Mouse (Mus musculus): ENCODE measurements around the gene Mga.

The Mga gene

GRCm38 (mm10) chr2:119897090-119897732 lies at the start of gene Mga:
TSS of gene Mga (plus strand) at chr2:119897228.
- in situ Hi-C loops (cut with MboI, MseI), result no loop called here

GRCm38 (mm10) chr2:119853811-119854210 lies 43.2 kb upstream of the Mga start:
- in situ Hi-C loops (cut with MboI, MseI), result no loop called here

- in situ Hi-C loops (cut with MboI, MseI), result no loop called here
These were observed 41.6 kb upstream of the Mga start for GRCm38 (mm10) chr2:119855310-119855850.

- in situ Hi-C loops (cut with MboI, MseI), result no loop called here
These were observed 39.7 kb upstream of the Mga start for GRCm38 (mm10) chr2:119857341-119857740.

- in situ Hi-C loops (cut with MboI, MseI), result no loop called here
These were observed 32.5 kb upstream of the Mga start for GRCm38 (mm10) chr2:119864484-119864883.

- in situ Hi-C loops (cut with MboI, MseI), result no loop called here
These were observed 24.5 kb upstream of the Mga start for GRCm38 (mm10) chr2:119872371-119873104.

DNA sequence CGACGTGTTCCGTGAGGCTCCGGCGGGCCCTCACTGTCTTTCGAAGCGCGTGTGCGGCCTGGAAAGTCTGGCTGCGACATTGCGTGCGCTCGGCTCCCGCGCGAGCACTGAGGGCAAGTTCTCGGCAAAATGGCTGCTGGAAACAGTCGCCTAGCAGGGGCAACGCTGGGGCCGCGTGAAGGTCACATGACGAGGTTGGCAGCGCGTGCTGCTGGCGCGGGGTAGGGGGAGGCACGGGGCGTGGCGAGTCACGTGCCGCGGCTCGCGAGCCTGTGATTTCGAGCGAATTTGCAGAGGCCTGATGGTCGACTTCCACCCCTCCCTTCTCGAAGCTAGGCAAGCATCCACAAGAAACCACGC lies 23.9 kb upstream of the Mga start:
- in situ Hi-C loops (cut with MboI, MseI), result no loop called here

- in situ Hi-C loops (cut with MboI, MseI), result no loop called here
These were observed 21.0 kb upstream of the Mga start for GRCm38 (mm10) chr2:119875981-119876380.

DNA sequence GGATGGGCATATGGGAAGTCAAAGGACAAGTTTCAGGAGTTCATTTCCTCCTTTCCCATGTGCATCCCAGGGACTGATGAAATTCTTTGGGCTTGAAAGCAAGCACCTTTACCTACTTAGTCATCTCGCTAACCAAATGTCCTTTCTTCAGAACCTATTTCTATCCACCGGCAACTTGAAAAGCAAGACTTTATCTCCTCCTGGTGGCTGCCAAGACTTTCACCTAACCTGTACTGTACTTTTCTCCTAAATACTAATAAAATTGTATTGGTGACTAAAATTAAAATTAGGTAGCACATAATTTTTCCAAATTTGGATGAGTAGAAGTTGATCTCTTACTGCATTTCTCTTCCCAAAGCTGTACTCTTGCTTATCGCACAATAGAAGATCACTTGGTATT lies 9.8 kb upstream of the Mga start:
- in situ Hi-C loops (cut with MboI, MseI), result no loop called here

DNA sequence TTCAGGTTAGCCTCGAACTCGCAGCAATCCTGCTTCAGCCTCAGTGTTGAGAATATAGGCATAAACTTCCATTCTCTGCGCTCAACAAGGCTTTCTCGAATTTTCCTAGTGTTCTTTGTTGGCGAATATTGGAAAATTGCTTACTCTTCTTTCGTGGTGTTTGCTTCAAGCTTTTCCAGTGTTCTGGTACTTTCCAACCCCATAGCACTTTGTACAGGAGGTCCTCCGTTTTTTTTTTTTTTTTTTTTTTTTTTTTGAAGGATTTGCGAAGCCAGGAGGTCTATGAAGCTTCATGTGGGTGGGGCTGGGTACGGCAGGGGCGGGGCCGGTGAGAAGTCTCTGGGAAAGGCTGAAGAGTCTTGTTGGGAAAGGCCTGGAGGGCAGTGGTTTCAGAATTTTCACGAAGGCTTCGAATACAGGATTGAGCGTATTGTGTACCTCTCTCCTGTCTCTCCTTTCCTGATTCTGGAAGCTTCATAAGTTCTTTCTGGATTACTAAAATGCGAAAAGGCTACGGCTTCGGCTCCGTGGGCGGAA lies 407 bp upstream of the Mga start:
- in situ Hi-C loops (cut with MboI, MseI), result no loop called here

DNA sequence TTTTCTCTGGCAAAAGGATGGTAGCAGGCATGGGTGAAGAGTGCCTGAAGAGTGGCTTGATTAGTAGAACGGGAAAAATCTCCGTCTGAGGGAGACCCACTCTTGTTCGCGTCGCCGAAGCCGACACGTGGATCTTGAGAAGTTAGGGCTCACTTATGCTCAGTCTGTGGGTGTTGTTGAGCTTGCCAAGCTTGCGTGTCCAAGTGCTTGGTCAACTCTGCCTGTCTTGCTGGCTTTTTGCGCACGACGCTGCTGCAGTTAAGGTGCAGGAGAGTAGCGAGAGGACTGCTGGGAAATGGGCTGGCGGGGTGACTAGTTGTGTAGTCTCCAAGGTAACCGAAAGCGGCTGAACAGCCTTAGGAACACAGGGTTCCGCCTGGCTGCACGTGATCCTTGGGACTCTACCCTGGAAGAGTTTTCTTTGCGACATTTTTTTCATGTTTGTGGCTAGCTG lies 1.1 kb downstream of the Mga start:
- in situ Hi-C loops (cut with MboI, MseI), result no loop called here

GRCm38 (mm10) chr2:119916007-119916406 lies 19.0 kb downstream of the Mga start:
- in situ Hi-C loops (cut with MboI, MseI), result no loop called here

- in situ Hi-C loops (cut with MboI, MseI), result no loop called here
These were observed 20.8 kb downstream of the Mga start for GRCm38 (mm10) chr2:119917631-119918369.

DNA sequence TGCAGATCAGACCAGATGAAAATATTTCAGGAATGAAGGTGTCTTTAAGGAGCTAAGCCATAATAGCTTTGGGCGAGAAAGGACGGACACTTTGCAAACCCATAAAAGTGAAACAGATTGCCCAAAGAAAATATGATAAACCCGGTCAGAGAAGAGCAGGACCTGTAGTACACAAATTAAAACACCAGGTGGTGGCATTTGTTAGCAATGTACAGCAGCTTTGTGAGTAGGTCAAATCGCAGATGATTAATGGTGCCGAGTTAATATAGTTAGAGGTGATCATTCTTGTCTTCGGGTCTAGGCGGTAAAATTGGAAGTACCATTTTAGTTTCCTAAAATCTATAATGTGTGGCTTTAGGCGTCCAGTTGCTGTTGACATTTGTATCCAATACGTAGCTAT lies 73.5 kb downstream of the Mga start:
- in situ Hi-C loops (cut with MboI, MseI), result no loop called here

GRCm38 (mm10) chr2:119971316-119971715 lies 74.3 kb downstream of the Mga start:
- in situ Hi-C loops (cut with MboI, MseI), result no loop called here

GRCm38 (mm10) chr2:119971837-119972536 lies 75.0 kb downstream of the Mga start:
- in situ Hi-C loops (cut with MboI, MseI), result no loop called here

DNA sequence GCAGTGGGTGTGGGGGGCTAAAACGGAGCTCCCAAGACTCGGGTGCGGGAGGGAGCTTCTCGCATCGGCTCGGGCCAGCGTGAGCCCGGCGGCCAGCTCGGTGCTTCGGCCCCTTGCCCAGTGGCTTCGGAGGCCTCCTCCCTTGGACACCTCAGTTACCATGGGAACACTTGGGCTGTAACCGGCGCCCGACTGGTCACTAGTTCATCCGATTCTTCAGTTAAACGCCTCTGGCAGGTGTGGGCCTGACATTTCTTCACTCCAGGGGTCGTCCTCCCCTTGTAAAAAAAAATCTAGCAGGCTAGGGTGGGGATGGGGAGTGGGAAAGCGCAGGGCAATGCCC lies 75.5 kb downstream of the Mga start, which contains the start of gene Mapkbp1:
Gene Mapkbp1, plus strand, starts transcription at position 163 of the 343 bp plus-strand sequence.
- in situ Hi-C loops (cut with MboI, MseI), result no loop called here

GRCm38 (mm10) chr2:119980343-119980986 lies 83.4 kb downstream of the Mga start:
- in situ Hi-C loops (cut with MboI, MseI), result no loop called here

DNA sequence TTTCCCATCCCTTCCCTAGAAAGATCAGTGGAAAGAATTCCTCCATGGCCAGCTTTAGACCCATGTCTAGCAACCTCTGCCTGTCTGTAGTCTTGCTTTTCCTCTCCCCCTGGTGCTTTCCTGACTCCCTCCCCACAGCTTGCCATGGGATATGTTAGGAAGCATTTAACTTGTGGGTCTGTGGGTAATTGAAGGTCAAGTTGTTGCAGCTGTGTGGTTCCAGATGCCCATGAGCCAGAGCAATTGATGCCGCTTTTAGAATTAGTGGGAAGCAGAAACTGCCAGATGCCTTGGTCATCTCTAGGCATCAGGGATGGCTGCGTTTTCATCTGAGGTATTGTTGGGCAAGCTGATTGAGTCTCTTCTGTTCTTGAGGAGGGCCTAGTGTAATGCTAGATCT lies 84.6 kb downstream of the Mga start:
- in situ Hi-C loops (cut with MboI, MseI), result no loop called here

DNA sequence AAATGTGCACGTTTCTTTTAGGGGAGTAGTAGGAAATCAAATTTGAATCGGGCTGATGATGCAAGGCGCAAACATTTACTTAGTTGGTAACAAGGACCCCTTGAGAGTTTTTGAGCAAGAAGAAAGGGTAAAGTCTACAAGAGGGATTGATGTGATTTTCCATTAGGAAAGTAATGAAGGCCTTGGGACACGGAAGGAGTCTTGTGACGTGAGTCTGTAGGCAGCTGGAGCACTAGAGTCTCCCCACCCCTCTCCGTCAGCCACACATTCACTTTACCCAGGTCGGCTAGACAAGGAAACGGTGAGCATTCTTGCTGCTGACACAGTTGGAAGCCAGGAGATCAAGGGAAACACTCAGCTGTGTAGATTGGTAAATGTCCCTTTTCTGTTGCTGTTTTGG lies 88.8 kb downstream of the Mga start:
- in situ Hi-C loops (cut with MboI, MseI), result no loop called here

GRCm38 (mm10) chr2:119986369-119986768 lies 89.3 kb downstream of the Mga start:
- in situ Hi-C loops (cut with MboI, MseI), result no loop called here
